Mouse (Mus musculus): ENCODE data around the gene D1Pas1. TPM values are rescaled to one million over a fixed set of nuclear protein-coding genes. Genes with fewer than 3 reads are reported as not detected.

D1Pas1 gene
- total and polyA plus RNA-seq, 3 experiments: not detected

GRCm38 (mm10) chr1:186930888-186931233 lies 36.4 kb upstream of the D1Pas1 start:
- H3K27me3 ChIP-seq (ENCODE audit: control insufficient read depth in 1 of 2, insufficient read depth in 2 of 2, low read length in 2 of 2): no peaks in the 10 kb centered on the region
- H3K36me3 ChIP-seq (ENCODE audit: control insufficient read depth in 1 of 2, insufficient read depth in 2 of 2, low read length in 2 of 2): no peaks in the 10 kb centered on the region
- H3K79me2 ChIP-seq (ENCODE audit: control insufficient read depth, insufficient read depth, low read length, poor library complexity): no peaks in the 10 kb centered on the region
- no peaks in the 10 kb centered on the region for H3K4me1 ChIP-seq (ENCODE audit: control insufficient read depth in 1 of 2, insufficient read depth in 2 of 2, low read length in 2 of 2)
- no peak overlapping the region for H3K9ac ChIP-seq (ENCODE audit: control insufficient read depth, low read depth, low read length, poor library complexity, severe bottlenecking)
- no peaks in the 10 kb centered on the region for H3K9me3 ChIP-seq (replicated peaks; ENCODE audit: insufficient read depth, low read length)
- no peak for DNase-seq (ENCODE audit: low read depth, low spot score)
- TF ChIP-seq JUND (IDR thresholded peaks at IDR 0.05; ENCODE audit: low read depth, low read length): no peak
- TF ChIP-seq UBTF (IDR thresholded peaks at IDR 0.05; ENCODE audit: borderline replicate concordance, insufficient read depth, low read depth, low read length): no peak
- no peak for TF ChIP-seq SMC3 (IDR thresholded peaks at IDR 0.05; ENCODE audit: low read depth, low read length)
- TF ChIP-seq POLR2A (IDR thresholded peaks at IDR 0.05; ENCODE audit: control insufficient read depth in 1 of 2, insufficient read depth in 1 of 2, low read depth in 1 of 2, low read length in 2 of 2, poor library complexity in 1 of 2): no peak
- TF ChIP-seq ELF1 (IDR thresholded peaks at IDR 0.05; ENCODE audit: low read depth, low read length): no peak
- no peak for TF ChIP-seq MXI1 (IDR thresholded peaks at IDR 0.05; ENCODE audit: low read depth, low read length)
- no peak for TF ChIP-seq NELFE (IDR thresholded peaks at IDR 0.05; ENCODE audit: low read depth, low read length)
- no peak for TF ChIP-seq MYB (IDR thresholded peaks at IDR 0.05; ENCODE audit: low read depth, low read length)
- no peak for TF ChIP-seq NRF1 (IDR thresholded peaks at IDR 0.05; ENCODE audit: insufficient read depth, low read depth, low read length, poor library complexity, severe bottlenecking)
- no peak overlapping the region for H3K4me3 ChIP-seq (ENCODE audit: control insufficient read depth in 1 of 2, insufficient read depth in 1 of 2, low read depth in 2 of 2, low read length in 2 of 2)
- no peak overlapping the region for H3K27ac ChIP-seq (ENCODE audit: control insufficient read depth, low read depth, low read length)

DNA sequence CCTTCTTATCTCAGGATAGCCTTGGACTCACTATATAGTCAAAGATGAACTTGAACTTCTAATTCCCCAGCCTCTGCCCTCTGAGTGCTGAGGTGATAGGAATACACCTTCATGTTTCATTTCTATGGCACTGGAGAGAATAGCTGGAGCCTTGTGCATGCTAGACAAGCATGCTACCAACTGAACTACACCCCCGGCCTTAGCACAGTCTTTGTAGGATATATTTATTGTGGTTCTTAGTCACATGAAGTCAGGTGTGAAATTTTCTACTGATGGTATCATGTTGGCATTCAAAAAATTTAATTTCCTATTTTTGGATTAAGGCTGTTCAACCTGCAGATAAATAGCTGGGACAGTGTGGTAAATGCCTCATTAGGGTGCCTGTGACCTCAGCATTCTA lies 33.0 kb upstream of the D1Pas1 start:
- no peaks in the 10 kb centered on the region for H3K4me1 ChIP-seq (ENCODE audit: control insufficient read depth in 1 of 2, insufficient read depth in 2 of 2, low read length in 2 of 2)
- no peak overlapping the region for H3K9ac ChIP-seq (ENCODE audit: control insufficient read depth, low read depth, low read length, poor library complexity, severe bottlenecking)
- no peaks in the 10 kb centered on the region for H3K9me3 ChIP-seq (replicated peaks; ENCODE audit: insufficient read depth, low read length)
- no peak for DNase-seq (ENCODE audit: low read depth, low spot score)
- H3K79me2 ChIP-seq (ENCODE audit: control insufficient read depth, insufficient read depth, low read length, poor library complexity): no peaks in the 10 kb centered on the region
- TF ChIP-seq JUND (IDR thresholded peaks at IDR 0.05; ENCODE audit: low read depth, low read length): no peak
- TF ChIP-seq NRF1 (IDR thresholded peaks at IDR 0.05; ENCODE audit: insufficient read depth, low read depth, low read length, poor library complexity, severe bottlenecking): no peak
- TF ChIP-seq MYC (IDR thresholded peaks at IDR 0.05; ENCODE audit: low read depth, low read length): no peak
- no peak for TF ChIP-seq GABPA (IDR thresholded peaks at IDR 0.05; ENCODE audit: low read depth, low read length)
- TF ChIP-seq TBP (IDR thresholded peaks at IDR 0.05; ENCODE audit: low read depth, low read length): no peak
- no peak for TF ChIP-seq USF1 (IDR thresholded peaks at IDR 0.05; ENCODE audit: low read depth, low read length)
- TF ChIP-seq ETS1 (IDR thresholded peaks at IDR 0.05; ENCODE audit: low read depth, low read length): no peak
- no peak for TF ChIP-seq GATA1 (IDR thresholded peaks at IDR 0.05; ENCODE audit: low read depth, low read length)
- H3K27ac ChIP-seq (ENCODE audit: control insufficient read depth, low read depth, low read length): no peak overlapping the region
- H3K36me3 ChIP-seq (ENCODE audit: control insufficient read depth in 1 of 2, insufficient read depth in 2 of 2, low read length in 2 of 2): no peaks in the 10 kb centered on the region
- no peaks in the 10 kb centered on the region for H3K27me3 ChIP-seq (ENCODE audit: control insufficient read depth in 1 of 2, insufficient read depth in 2 of 2, low read length in 2 of 2)
- H3K4me3 ChIP-seq (ENCODE audit: control insufficient read depth in 1 of 2, insufficient read depth in 1 of 2, low read depth in 2 of 2, low read length in 2 of 2): no peak overlapping the region

DNA sequence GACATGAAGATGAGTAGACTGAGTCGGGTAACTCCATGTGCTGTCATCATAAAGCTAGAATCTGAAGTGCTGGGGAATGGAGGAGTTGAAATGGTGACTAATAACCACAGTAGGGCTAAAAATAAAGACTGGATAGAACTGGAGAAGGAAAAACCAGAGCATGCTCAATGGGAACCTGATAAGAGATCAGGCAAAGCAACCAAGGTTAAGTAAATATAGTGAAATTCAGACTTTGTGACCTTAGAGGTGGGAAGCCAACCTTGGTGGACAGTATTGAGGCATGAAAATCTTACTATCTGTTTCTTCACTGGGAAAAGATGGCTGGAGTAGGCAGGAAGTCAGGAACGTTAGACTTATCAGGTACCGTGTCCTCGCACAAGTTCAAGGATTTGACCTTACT lies 14.8 kb upstream of the D1Pas1 start:
- TF ChIP-seq GABPA (IDR thresholded peaks at IDR 0.05; ENCODE audit: low read depth, low read length): no peak
- no peak for TF ChIP-seq MXI1 (IDR thresholded peaks at IDR 0.05; ENCODE audit: low read depth, low read length)
- no peak for TF ChIP-seq TAL1 (IDR thresholded peaks at IDR 0.05; ENCODE audit: low read length)
- no peak for TF ChIP-seq ZMIZ1 (IDR thresholded peaks at IDR 0.05; ENCODE audit: low read depth, low read length)
- no peak for TF ChIP-seq POLR2AphosphoS5 (IDR thresholded peaks at IDR 0.05; ENCODE audit: borderline replicate concordance, low read depth, low read length)
- no peak for TF ChIP-seq CHD1 (IDR thresholded peaks at IDR 0.05; ENCODE audit: low read depth, low read length)
- TF ChIP-seq ZNF384 (IDR thresholded peaks at IDR 0.05; ENCODE audit: low read depth, low read length): no peak
- no peak for TF ChIP-seq HCFC1 (IDR thresholded peaks at IDR 0.05; ENCODE audit: low read depth, low read length)
- Histone ChIP-seq H3K9ac (ENCODE audit: control insufficient read depth, low read depth, low read length, poor library complexity, severe bottlenecking) (no peak overlapping the region), H3K9me3 (replicated peaks; ENCODE audit: insufficient read depth, low read length) (no peaks in the 10 kb centered on the region), H3K27me3 (ENCODE audit: control insufficient read depth in 1 of 2, insufficient read depth in 2 of 2, low read length in 2 of 2) (no peaks in the 10 kb centered on the region), H3K36me3 (ENCODE audit: control insufficient read depth in 1 of 2, insufficient read depth in 2 of 2, low read length in 2 of 2) (no peaks in the 10 kb centered on the region), H3K79me2 (ENCODE audit: control insufficient read depth, insufficient read depth, low read length, poor library complexity) (no peaks in the 10 kb centered on the region), H3K4me3 (ENCODE audit: control insufficient read depth in 1 of 2, insufficient read depth in 1 of 2, low read depth in 2 of 2, low read length in 2 of 2) (no peak overlapping the region), H3K4me1 (ENCODE audit: control insufficient read depth in 1 of 2, insufficient read depth in 2 of 2, low read length in 2 of 2) (no peaks in the 10 kb centered on the region), H3K27ac (ENCODE audit: control insufficient read depth, low read depth, low read length) (no peak overlapping the region)
- no peak for DNase-seq (ENCODE audit: low read depth, low spot score)

Measured in MEL (cell line).